Mouse (Mus musculus) ES-E14 (cell line): ENCODE results near the gene Hlcs.

Experiments used
- CHD2 ChIP-seq: IDR thresholded peaks from 2 replicates; pipeline ENCODE4 v1.6.1; 2014; ENCODE audit warnings: mild to moderate bottlenecking, low read depth, low read length, inconsistent platforms
- HCFC1 ChIP-seq: IDR thresholded peaks from 2 replicates; pipeline ENCODE4 v1.6.1; 2012; ENCODE audit warnings: low read length, inconsistent platforms, borderline replicate concordance; ENCODE audit not compliant: insufficient read depth
- ZC3H11A ChIP-seq: IDR thresholded peaks from 2 replicates; pipeline ENCODE4 v1.6.1; 2012; ENCODE audit warnings: low read depth, mild to moderate bottlenecking, inconsistent platforms, low read length, borderline replicate concordance
- ZNF384 ChIP-seq: IDR thresholded peaks from 2 replicates; pipeline ENCODE4 v1.6.1; 2012; ENCODE audit warnings: low read depth, low read length, inconsistent platforms

- TF ChIP-seq HCFC1: no peak
- TF ChIP-seq ZC3H11A: no peak
- TF ChIP-seq CHD2: no peak
- no peak for TF ChIP-seq ZNF384
Measured at GRCm38 (mm10) chr16:94086701-94087569, 226.4 kb downstream of the Hlcs start.
